Mouse (Mus musculus): ENCODE measurements at regions not wholly inside any gene's neighbourhood (a gene's known extent, or its start where the extent isn't known, plus 50 kb on each side); places are given as distances from the start of the nearest gene placed in this dataset.

DNA sequence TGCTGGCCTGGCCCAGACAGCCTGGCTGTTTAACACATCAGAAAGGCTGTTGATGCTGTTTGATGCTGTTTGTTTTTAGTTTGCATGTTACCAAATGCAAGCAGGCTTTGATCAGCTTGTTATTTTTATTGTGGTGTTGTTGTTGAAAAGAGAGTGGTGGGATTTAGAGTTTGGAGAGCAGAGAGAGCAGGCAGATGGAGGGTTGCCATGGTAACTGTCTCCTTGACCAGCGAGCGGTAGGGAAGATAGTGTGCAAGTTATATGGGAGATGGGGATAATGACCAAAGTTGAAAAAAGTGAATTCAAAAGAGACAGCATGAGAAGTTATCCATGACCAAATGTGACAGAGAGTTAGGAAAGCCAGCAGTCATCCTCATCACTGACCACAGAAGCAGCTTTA is 83.3 kb downstream of the Cmc2 start:
- no peak for DNase-seq
- intact Hi-C loops (cut with DNase I), result no loop called here

DNA sequence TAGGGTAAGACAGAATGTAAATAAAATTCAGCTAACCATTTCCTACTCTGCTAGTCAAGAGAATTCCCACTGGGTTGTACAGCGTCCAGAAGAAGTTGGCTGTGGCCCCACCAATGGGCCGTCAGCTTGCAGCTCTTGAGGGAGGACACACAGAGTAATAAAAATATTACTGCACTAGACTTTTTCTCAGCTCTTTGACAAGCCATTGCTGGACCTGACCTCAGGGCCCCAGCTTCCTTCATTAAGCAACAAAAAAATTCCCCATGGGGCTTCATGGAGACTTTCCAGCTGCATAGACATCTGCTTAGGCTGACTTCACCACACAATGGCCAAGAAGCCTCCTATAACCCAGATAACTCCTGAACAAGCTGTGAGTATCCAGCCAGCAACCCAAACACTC is 89.1 kb downstream of the Cmc2 start:
- DNase-seq, result peak; percentile 33 to 64

DNA sequence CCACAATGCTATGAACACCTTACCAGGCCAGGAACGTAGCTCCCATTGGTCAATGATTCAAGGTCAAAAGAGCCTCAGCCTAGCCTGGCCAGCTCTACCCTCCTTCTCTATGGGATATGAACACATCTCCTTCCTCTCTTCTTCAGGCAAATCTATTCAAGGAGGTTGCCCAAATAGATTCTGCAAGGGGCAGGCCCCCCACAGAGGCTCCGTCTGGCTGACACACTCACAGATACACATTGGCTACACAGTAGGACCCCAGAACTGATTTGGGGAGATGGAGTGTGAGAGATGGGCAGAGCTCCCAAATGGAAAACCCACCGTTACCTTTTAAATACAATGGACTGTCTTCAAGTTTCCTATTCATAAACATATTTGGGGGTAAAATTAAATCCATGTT is 91.6 kb downstream of the Cmc2 start:
- no peak for DNase-seq
- intact Hi-C loops (cut with DNase I), result no loop called here

More for the DNA sequence above, 89.1 kb downstream of the Cmc2 start:
- intact Hi-C loops (cut with DNase I), result no loop called here

DNA sequence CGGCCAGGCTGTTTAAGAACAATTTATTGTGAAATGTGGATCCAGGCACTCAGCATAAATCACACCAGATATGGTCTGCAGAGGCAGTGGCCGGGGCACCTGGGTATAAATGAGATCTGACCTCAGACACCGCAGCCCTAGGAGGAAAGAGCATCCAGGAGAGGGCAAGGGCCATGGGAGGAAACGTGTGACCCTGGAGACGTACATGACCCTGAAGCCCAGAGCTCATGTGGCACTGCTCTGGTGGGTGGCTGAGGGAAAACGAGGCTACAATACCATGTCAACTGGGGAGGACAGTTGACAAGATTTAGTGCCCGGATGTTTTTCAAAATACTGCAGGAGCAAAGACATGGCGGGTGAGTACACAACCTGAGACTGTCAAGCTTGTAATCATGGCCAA is 93.0 kb downstream of the Cmc2 start:
- intact Hi-C loops (cut with DNase I), result no loop called here
- no peak for DNase-seq

DNA sequence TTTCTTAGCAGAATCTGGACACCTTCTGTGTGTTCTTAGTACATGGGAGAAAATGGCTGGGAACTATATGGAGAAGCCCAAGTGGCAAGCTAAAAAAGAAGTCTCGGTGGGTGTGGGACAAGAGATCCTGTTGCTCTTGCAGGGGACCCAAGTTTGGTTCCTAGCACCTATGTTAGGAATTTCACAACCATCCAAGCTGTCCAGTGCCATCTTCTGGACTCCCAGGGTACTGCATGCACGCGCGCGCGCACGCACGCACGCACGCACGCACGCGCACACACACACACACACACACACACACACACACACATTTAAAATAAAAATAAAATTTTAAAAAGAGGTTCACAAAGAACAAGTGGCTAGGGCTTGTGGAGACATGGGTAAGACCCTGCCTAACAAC is 94.1 kb downstream of the Cmc2 start:
- intact Hi-C loops (cut with DNase I), result no loop called here
- DNase-seq, result no peak

DNA sequence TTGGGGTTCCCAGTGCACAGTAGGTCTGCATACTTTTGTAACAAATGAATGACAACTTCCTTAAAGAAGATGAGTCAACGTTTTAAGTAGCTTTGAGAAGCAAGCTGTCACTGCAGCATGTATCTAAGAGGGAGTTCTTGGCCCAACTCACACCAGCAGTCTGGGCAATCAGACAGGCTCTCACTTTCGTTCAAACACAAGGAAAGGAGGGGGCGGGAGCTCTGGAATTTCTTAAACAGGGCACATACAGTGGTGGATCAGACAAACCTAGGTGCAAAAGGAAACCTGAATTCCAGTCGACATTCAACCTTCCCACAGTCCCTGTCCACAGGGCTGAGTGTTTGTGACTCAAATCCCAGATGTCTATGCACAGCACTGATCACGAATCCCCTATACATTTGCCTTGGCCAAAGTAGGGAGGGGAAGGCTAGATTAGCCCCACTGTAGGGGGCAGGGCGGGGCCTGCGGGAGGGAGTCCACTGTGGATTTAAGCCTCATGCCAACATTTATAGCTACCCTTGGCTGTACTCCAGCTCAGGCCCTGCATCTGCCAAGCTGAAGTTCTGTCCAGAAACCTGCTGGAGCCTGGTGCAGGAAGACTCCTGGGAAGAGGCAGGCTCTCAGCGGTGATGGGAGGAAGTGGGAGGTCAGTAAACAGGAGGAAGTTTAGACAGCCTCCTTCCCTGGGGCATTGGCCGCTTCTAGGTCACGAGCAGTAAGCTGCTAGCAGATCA is 81.5 kb upstream of the Cdyl2 start:
- intact Hi-C loops (cut with DNase I), result no loop called here
- DNase-seq, result peak; percentile 35 to 38

DNA sequence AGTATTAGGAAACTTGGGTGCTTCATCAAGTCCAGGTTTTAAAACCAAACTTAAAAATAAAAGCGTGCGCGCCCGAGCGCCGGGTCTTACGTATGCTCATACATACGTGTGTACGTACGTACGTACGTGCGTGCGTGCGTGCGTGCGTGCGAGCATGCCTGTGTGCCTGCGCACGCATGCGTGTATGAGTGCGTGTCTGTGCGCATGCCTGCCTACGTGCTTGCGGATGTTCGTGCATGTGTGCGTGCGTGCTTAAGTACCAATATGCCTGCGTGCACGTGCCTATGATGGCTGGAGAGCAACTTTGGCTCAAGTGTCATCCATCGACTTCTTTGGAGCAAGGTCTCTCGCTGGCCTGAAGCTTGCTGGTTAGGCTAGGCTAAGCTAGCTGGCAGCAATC is 68.5 kb upstream of the Cdyl2 start:
- intact Hi-C loops (cut with DNase I), result no loop called here
- no peak for DNase-seq

DNA sequence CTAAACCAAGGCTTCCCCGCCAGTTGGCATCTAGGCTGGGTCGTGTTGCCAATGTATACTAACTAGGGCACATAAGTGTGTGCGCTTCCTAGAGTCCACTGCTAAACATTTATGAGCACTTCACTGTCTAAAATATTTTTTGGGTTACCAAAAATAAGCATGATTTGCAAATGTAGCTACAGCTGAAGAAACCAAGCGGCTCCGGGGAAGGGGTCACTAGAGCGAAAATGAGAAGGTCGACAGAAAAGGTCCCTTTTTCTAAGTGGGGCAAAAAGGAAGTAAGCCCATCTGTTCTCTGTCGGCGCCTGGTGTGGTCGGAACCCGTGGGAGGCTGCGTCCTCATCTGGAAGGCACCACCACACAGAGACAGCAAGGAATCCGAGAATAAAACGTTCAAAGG is 67.8 kb upstream of the Cdyl2 start:
- intact Hi-C loops (cut with DNase I), result no loop called here

DNA sequence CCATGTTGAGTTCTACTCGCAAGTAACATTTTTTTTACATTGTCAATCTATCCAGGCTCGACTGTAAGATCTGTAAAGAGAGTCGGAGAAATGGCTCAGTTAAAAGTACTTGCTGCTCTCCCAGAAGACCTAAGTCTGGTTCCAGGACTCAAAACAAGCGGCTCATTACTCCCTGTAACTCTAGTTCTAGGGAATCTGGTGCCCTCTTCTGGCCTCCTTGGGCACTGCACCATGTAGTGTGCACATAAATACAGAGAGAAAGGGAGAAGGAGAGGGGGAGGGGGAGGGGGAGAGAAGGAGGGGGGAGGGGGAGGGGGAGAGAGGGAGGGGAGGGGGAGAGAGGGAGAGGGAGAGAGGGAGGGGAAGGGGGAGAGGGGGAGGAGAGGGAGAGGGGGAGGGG is 66.2 kb upstream of the Cdyl2 start:
- DNase-seq, result no peak
- intact Hi-C loops (cut with DNase I), result no loop called here

More for the DNA sequence above, 67.8 kb upstream of the Cdyl2 start:
- DNase-seq, result no peak

DNA sequence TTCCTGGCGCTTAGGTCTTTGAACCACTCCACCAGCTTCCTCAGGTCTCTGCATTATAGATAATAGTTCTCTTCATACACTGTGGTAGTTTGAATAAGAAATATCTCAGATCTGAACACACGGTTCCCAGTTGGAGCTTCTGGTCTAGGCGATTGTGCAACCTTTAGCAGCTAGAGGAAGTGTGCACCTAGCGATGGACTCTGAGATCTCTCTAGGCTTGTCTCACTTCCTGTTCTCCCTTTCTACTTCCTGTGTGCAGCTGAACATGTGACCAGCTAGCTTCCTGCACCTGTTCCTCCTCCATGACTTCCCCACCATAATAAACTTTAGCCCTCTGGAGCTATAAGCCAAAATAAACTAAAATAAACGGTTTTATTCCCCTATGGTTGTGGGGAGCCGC is 62.9 kb upstream of the Cdyl2 start:
- DNase-seq, result no peak
- intact Hi-C loops (cut with DNase I), result no loop called here

DNA sequence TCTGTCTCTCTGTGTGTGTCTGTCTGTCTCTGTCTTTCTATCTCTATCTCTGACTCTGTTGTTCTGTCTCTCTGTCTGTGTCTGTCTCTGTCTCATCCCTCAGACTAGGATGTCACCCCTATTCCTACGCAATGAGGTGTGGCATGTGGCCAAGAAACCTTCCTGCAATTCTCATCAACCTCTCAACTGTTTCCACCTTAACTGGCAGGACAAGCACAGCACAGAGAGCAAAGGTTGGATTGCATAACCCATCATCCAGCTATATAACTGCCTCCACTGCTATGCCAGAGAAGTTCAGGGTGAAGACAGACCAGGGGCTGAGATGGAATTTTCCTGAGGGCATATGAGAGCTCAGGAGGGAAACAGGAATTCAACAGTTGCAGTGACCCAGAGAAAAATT is 60.3 kb upstream of the Cdyl2 start:
- intact Hi-C loops (cut with DNase I), result no loop called here
- DNase-seq, result no peak

DNA sequence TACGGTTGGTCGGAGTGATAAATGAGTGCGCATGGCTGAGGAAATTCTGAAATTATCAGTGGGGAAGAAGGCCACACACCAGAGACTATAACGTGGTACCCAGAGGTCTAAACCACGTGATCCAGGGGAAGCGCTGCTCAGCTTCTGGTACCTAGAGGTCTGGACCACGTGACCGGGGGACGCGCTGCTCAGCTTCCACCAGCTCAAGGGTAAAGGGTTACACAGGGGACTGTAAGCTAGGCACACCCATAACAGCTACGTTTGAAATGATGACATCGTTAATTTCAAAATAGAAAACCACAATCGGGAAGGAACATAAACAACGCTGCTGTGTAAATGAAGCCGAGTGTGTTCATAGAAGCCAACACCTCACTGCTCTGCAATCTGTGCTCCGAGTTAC is 57.5 kb upstream of the Cdyl2 start:
- no peak for DNase-seq
- intact Hi-C loops (cut with DNase I), result no loop called here
